Mouse (Mus musculus) E14TG2a.4 (cell line): ENCODE data around the gene Pitx2.

ENCODE experiments used
- CTCF ChIP-seq: conservative IDR thresholded peaks from 2 replicates; pipeline ENCODE4 v1.5.1; 2014; ENCODE audit warnings: low read length
- NANOG ChIP-seq: IDR thresholded peaks from 2 replicates; pipeline ENCODE4 v1.6.1; 2014; ENCODE audit warnings: borderline replicate concordance, low read length, mixed read lengths
- POU5F1 ChIP-seq: IDR thresholded peaks from 2 replicates; pipeline ENCODE4 v1.6.1; 2014; ENCODE audit warnings: low read length, borderline replicate concordance

- TF ChIP-seq CTCF: no peak
- TF ChIP-seq NANOG: no peak
- no peak for TF ChIP-seq POU5F1
Observed at GRCm38 (mm10) chr3:129238010-129238409, 38.3 kb downstream of the Pitx2 start.
